Mouse (Mus musculus): Measurements from ENCODE around the gene Spock1. TPM values are rescaled to one million over a fixed set of nuclear protein-coding genes. Genes with fewer than 3 reads are reported as not detected.

Gene Spock1
- polyA plus RNA-seq, 1 experiment from 2014 or later = 0.06 TPM

DNA sequence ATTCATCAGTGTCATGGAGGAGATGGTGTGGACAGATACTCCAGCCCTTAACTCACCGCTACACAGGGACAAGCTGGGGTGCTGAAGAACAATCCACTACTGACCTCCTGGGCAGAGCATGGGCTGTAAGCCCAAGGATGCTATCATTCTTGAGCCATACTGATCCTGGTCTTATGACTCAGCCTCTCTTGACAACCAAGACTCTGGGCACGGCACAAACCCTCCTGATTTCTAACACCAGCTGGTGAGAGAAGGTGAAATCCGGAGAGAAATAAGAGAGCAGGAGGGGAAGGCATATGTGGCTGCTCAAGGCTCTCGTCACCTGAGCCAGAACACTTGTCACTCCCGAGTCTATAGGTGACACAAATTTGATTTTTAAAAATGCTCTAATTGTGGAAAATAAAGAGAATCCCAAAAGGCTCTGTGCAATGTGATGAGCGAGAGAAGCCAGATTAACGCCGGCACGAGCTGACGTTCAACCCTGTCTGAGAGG, 271.0 kb downstream of the Spock1 start:
- no peaks in the 10 kb centered on the region for H3K9me3 ChIP-seq (replicated peaks)
- H3K27ac ChIP-seq (replicated peaks) = no peak overlapping the region
- H3K9ac ChIP-seq = no peak overlapping the region
- no peak overlapping the region for H3K4me2 ChIP-seq
- H3K27me3 ChIP-seq = peaks cover 19% of the 10 kb centered on the region
- no peak overlapping the region for H3K4me3 ChIP-seq (replicated peaks)
- ATAC-seq (ENCODE audit: insufficient read depth) = no peak
- no peaks in the 10 kb centered on the region for H3K4me1 ChIP-seq (replicated peaks)
- WGBS (ENCODE audit: insufficient replicate concordance) = 69% methylated on average over 10 of the region's 10 CpGs
- H3K36me3 ChIP-seq (replicated peaks) = no peaks in the 10 kb centered on the region

DNA sequence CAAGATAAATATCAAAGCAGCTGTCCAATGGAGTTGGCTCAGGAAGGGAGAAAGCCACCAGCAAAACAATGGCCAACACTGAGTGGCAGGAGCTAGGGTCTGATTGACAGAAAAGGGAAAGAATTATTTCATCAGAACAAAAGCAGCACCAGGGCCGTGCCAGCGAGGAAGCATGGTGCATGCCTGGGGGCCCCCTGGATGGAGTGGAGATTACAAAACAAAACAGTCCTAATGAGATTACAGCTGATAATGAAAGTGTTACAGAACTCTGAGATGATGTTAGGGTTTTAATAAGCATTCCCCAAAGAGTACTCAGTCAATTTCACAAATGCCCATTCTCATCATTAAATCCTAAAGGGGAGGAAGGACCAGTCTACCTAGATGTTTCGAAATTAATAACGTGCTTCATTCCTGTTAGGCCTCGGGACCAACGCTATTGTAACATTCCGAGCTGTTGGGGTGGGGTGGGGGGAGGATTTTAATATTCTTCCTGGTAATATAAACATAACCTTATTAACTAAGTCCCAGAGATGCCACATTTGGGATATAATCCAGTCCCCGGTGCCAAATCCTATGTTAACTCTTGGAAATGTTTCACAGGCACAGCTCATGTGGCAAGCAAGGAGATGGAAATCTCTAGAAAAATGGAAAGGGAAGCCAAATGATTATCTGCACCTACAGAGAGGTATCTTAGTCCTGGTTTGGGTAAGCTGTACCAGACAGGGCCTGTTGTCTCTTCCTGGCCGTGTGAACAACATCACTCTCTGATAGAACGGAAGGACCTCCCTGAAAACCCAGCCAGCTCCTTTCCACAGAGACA, 271.7 kb downstream of the Spock1 start:
- H3K9me3 ChIP-seq (replicated peaks) = no peaks in the 10 kb centered on the region
- no peak overlapping the region for H3K4me3 ChIP-seq (replicated peaks)
- H3K9ac ChIP-seq = no peak overlapping the region
- 54% methylated on average over 10 of the region's 10 CpGs for WGBS (ENCODE audit: insufficient replicate concordance)
- no peaks in the 10 kb centered on the region for H3K4me1 ChIP-seq (replicated peaks)
- no peak overlapping the region for H3K4me2 ChIP-seq
- no peaks in the 10 kb centered on the region for H3K36me3 ChIP-seq (replicated peaks)
- H3K27ac ChIP-seq (replicated peaks) = no peak overlapping the region
- ATAC-seq (ENCODE audit: insufficient read depth) = no peak
- H3K27me3 ChIP-seq = peaks cover 14% of the 10 kb centered on the region

GRCm38 (mm10) chr13:57630532-57630931, 277.6 kb downstream of the Spock1 start:
- H3K27me3 ChIP-seq = no peaks in the 10 kb centered on the region
- WGBS (ENCODE audit: insufficient replicate concordance) = 59% methylated on average over 4 of the region's 4 CpGs
- H3K4me3 ChIP-seq (replicated peaks) = no peak overlapping the region
- H3K9ac ChIP-seq = no peak overlapping the region
- peaks cover 12% of the 10 kb centered on the region; the same call in 1 of the 2 replicates for H3K4me1 ChIP-seq (replicated peaks)
- no peak overlapping the region for H3K27ac ChIP-seq (replicated peaks)
- H3K9me3 ChIP-seq (replicated peaks) = no peaks in the 10 kb centered on the region
- no peak for ATAC-seq (ENCODE audit: insufficient read depth)
- no peaks in the 10 kb centered on the region for H3K36me3 ChIP-seq (replicated peaks)
- no peak overlapping the region for H3K4me2 ChIP-seq

GRCm38 (mm10) chr13:57628218-57628617, 279.9 kb downstream of the Spock1 start:
- H3K9ac ChIP-seq = no peak overlapping the region
- H3K4me1 ChIP-seq (replicated peaks) = peaks cover 12% of the 10 kb centered on the region; the same call in 1 of the 2 replicates
- peak; percentile 82 for ATAC-seq (ENCODE audit: insufficient read depth)
- H3K4me2 ChIP-seq = no peak overlapping the region
- no peak overlapping the region for H3K4me3 ChIP-seq (replicated peaks)
- H3K27ac ChIP-seq (replicated peaks) = no peak overlapping the region
- 39% methylated on average over 8 of the region's 8 CpGs for WGBS (ENCODE audit: insufficient replicate concordance)
- H3K9me3 ChIP-seq (replicated peaks) = no peaks in the 10 kb centered on the region
- no peaks in the 10 kb centered on the region for H3K36me3 ChIP-seq (replicated peaks)
- no peaks in the 10 kb centered on the region for H3K27me3 ChIP-seq

- no peak overlapping the region for H3K9ac ChIP-seq
- peaks cover 12% of the 10 kb centered on the region; the same call in 1 of the 2 replicates for H3K4me1 ChIP-seq (replicated peaks)
- no peak overlapping the region for H3K27ac ChIP-seq (replicated peaks)
- H3K9me3 ChIP-seq (replicated peaks) = no peaks in the 10 kb centered on the region
- H3K4me2 ChIP-seq = no peak overlapping the region
- 72% methylated on average over 9 of the region's 9 CpGs for WGBS (ENCODE audit: insufficient replicate concordance)
- H3K4me3 ChIP-seq (replicated peaks) = no peak overlapping the region
- H3K36me3 ChIP-seq (replicated peaks) = no peaks in the 10 kb centered on the region
- H3K27me3 ChIP-seq = no peaks in the 10 kb centered on the region
- ATAC-seq (ENCODE audit: insufficient read depth) = no peak
Measured at GRCm38 (mm10) chr13:57626434-57626833, 281.7 kb downstream of the Spock1 start.

GRCm38 (mm10) chr13:57623909-57624481, 284.1 kb downstream of the Spock1 start:
- Histone ChIP-seq H3K4me2 (no peak overlapping the region), H3K36me3 (replicated peaks) (no peaks in the 10 kb centered on the region), H3K4me3 (replicated peaks) (no peak overlapping the region), H3K27me3 (no peaks in the 10 kb centered on the region), H3K4me1 (replicated peaks) (peaks cover 12% of the 10 kb centered on the region; the same call in 1 of the 2 replicates), H3K27ac (replicated peaks) (no peak overlapping the region), H3K9me3 (replicated peaks) (no peaks in the 10 kb centered on the region), H3K9ac (no peak overlapping the region)
- no peak for ATAC-seq (ENCODE audit: insufficient read depth)
- 54% methylated on average over 7 of the region's 7 CpGs for WGBS (ENCODE audit: insufficient replicate concordance)

DNA sequence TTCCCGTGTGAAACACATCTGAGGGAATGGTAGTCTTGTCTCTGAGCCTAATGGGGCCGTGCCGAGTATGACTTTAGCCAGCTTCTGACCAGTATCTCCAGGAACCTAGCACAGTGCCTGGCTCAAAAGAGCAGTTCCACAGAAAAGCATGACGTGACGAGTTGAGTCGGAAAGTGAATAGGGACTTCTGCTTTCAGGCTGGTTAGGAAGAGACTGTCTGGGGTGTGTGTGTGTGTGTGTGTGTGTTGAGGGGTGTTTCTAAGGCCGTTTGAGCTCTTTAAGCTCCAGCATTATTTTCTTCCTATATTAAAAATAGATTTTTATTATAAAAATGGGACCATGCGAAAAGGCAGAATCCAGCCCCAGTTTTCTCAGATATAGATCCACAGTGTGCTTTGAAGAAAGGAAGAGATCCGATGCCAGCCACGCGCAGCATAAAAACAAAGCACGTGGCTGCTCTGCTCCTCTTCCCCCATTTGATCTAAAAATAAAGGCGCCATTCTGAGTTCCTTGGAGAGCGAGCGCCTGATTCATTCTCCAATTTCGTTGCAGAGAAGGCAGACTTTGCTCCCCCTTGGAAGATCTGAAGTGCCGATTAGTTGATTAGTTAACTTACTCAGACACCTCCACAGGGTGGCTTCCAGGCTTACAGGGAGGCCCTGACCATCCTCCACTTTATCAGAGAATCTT, 288.9 kb downstream of the Spock1 start:
- H3K4me1 ChIP-seq (replicated peaks) = no peaks in the 10 kb centered on the region
- no peaks in the 10 kb centered on the region for H3K9me3 ChIP-seq (replicated peaks)
- WGBS (ENCODE audit: insufficient replicate concordance) = 64% methylated on average over 17 of the region's 17 CpGs
- ATAC-seq (ENCODE audit: insufficient read depth) = no peak
- no peak overlapping the region for H3K9ac ChIP-seq
- peaks cover 14% of the 10 kb centered on the region; the same call in 1 of the 2 replicates for H3K27me3 ChIP-seq
- H3K4me2 ChIP-seq = no peak overlapping the region
- H3K27ac ChIP-seq (replicated peaks) = no peak overlapping the region
- no peaks in the 10 kb centered on the region for H3K36me3 ChIP-seq (replicated peaks)
- no peak overlapping the region for H3K4me3 ChIP-seq (replicated peaks)

GRCm38 (mm10) chr13:57611326-57612171, 296.6 kb downstream of the Spock1 start:
- Histone ChIP-seq H3K27ac (replicated peaks) (no peak overlapping the region), H3K9me3 (replicated peaks) (no peaks in the 10 kb centered on the region), H3K4me2 (no peak overlapping the region), H3K36me3 (replicated peaks) (no peaks in the 10 kb centered on the region), H3K27me3 (peaks cover 2% of the 10 kb centered on the region; the same call in 1 of the 2 replicates), H3K4me3 (replicated peaks) (no peak overlapping the region), H3K4me1 (replicated peaks) (no peaks in the 10 kb centered on the region), H3K9ac (no peak overlapping the region)
- WGBS (ENCODE audit: insufficient replicate concordance) = 74% methylated on average over 11 of the region's 11 CpGs
- no peak for ATAC-seq (ENCODE audit: insufficient read depth)

DNA sequence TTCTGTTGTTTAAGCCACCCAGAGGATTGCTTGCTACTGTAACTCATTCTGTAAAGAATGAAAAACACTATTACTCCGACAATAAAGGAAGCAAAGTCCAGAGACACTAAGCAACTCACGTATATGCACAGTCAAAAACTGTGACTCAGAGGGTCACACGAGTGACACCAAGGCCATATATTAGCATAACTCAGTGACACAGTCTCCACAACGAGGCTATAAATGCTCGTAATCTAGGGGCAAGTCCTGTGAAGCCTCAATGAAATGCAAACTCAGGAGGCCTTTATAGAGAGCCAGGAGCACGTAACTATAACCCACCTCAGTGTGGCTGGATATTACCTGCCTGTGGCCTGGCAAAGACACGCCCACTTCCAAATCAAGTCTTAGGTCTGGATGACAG, 298.2 kb downstream of the Spock1 start:
- Histone ChIP-seq H3K4me2 (no peak overlapping the region), H3K27ac (replicated peaks) (no peak overlapping the region), H3K9ac (no peak overlapping the region), H3K4me3 (replicated peaks) (no peak overlapping the region), H3K36me3 (replicated peaks) (no peaks in the 10 kb centered on the region), H3K9me3 (replicated peaks) (no peaks in the 10 kb centered on the region), H3K27me3 (no peaks in the 10 kb centered on the region), H3K4me1 (replicated peaks) (no peaks in the 10 kb centered on the region)
- ATAC-seq (ENCODE audit: insufficient read depth) = no peak
- 57% methylated on average over 7 of the region's 7 CpGs for WGBS (ENCODE audit: insufficient replicate concordance)

GRCm38 (mm10) chr13:57604437-57604836, 303.7 kb downstream of the Spock1 start:
- no peaks in the 10 kb centered on the region for H3K36me3 ChIP-seq (replicated peaks)
- no peaks in the 10 kb centered on the region for H3K27me3 ChIP-seq
- H3K4me2 ChIP-seq = no peak overlapping the region
- WGBS (ENCODE audit: insufficient replicate concordance) = 70% methylated on average over 3 of the region's 3 CpGs
- no peak overlapping the region for H3K9ac ChIP-seq
- no peaks in the 10 kb centered on the region for H3K9me3 ChIP-seq (replicated peaks)
- no peak overlapping the region for H3K27ac ChIP-seq (replicated peaks)
- ATAC-seq (ENCODE audit: insufficient read depth) = peak; percentile 51
- no peak overlapping the region for H3K4me3 ChIP-seq (replicated peaks)
- H3K4me1 ChIP-seq (replicated peaks) = peaks cover 10% of the 10 kb centered on the region
